Mouse (Mus musculus): Measurements from ENCODE around the gene Ptprt. TPM values are rescaled to one million over a fixed set of nuclear protein-coding genes. Genes with fewer than 3 reads are reported as not detected.

The Ptprt gene
- total RNA-seq, 2 experiments from 2014 or later = 0.07 TPM; not detected in 1

- no peak for ATAC-seq (ENCODE audit: poor library complexity, severe bottlenecking)
These were observed 242.8 kb downstream of the Ptprt start for GRCm38 (mm10) chr2:162418181-162418580.

GRCm38 (mm10) chr2:162413073-162413812 lies 247.7 kb downstream of the Ptprt start:
- no peak for ATAC-seq (ENCODE audit: poor library complexity, severe bottlenecking)

GRCm38 (mm10) chr2:162411014-162411413 lies 249.9 kb downstream of the Ptprt start:
- no peak for ATAC-seq (ENCODE audit: poor library complexity, severe bottlenecking)

- no peak for ATAC-seq (ENCODE audit: poor library complexity, severe bottlenecking)
These were observed 251.7 kb downstream of the Ptprt start for GRCm38 (mm10) chr2:162409245-162409644.

DNA sequence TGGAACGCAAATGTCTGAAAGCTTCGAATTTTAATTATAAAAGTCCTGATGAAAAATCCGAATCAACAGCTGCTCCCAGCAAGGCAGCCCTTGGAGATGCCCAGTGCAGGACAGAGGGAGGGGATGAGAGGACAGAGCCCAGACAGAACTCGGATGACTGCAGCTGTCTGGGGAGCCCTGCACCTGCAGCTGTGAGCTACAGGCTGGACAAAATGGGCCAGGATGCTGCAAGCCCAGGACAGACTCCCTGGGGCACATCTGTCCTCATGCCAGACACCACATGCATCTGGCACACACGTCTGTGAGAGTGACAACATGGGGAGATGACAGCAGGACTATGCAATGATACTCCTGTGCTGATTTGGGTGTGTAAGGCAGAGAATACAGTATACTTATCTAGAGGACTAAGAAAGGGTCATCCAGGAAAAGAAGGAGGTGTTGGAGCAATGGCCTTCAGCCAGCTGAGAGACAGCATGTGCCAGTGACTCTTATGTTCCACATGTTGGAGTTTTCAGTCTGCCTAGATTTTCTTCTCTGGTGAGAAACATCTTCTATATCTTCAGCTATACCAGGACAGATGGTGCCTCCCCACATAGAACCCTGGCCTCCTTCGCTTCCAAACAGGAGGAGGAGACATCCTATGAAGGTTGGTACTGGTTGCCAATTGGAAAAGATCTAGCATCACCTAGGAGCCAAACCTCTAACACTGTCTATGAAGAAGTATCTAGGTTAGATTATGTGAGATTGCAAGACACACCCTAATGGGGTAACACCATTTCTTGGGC lies 259.4 kb downstream of the Ptprt start:
- no peak for ATAC-seq (ENCODE audit: poor library complexity, severe bottlenecking)

DNA sequence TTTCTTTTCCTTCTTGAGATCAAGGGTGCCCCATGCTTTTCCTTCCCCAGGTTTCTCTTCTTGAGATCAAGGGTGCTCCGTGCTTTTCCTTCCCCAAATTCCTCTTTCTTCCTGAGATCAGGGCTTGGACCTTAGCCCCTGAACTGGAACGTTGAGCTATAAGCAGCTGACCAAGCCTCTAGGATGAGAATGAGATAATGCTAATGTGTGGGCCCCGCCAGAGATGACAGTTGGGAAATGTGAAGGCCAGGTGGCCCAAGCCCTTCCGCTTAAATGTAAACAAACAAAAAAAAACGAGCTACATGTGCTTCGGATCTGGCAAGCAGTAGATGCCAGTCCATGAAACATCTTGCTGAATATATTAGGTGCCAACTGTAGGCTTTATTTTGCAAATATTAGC lies 266.3 kb downstream of the Ptprt start:
- no peak for ATAC-seq (ENCODE audit: poor library complexity, severe bottlenecking)

GRCm38 (mm10) chr2:162391834-162392233 lies 269.1 kb downstream of the Ptprt start:
- ATAC-seq (ENCODE audit: poor library complexity, severe bottlenecking) = no peak

DNA sequence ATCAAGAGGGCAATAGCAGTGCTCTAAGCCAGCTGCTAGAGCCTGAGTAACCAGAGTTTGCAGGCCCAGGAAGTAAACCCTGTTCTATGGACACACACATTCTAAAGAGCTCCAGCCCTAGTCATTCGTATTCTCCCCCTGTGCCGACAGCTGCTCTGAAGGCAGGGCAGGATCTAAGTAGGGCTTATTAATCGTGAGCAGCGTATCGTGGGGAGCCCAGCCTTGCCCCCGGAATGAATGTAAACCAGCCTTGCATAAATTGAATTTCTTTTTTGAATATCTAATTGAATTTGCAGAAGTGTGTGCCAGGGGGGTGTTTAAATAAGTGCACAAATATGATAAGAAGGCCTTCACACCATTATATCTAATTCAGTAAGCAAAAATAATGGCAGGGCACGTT lies 283.6 kb downstream of the Ptprt start:
- no peak for ATAC-seq (ENCODE audit: poor library complexity, severe bottlenecking)

DNA sequence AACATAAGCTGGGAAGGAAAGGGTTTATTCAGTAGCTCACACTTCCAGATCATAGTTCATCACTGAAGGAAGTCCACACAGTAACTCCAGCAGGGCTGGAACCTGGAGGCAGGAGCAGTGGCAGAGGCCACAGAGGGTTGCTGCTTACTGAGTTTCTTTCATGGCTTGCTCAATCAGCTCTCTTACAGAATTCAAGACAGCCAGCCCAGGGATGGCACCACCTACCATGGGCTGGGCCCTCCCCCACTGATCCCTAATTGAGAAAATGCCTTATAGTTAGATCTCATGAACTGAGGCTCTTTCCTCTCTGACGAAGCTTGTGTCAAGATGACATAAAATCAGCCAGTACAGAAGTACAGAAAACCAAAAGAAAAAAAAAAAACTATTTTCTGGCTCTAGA lies 311.9 kb downstream of the Ptprt start:
- no peak for ATAC-seq (ENCODE audit: poor library complexity, severe bottlenecking)

DNA sequence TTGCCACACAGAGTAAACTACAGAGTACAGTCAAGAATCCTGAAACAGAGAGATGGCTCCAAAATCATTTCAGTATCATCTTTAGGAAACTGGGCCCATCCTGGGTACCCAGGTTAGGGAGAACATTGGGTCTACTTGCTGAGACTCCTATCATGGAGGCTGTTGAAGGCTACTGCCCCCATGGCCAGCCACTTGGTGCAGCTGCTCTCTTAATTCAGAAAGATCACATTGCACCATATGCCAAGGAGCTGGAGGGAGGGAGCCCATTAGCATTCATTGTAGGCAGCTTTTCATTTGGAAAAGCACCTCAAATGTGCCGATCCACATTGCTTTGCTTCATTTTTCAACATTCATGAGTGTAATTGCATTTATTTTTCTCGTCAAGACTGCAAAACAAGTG lies 319.1 kb downstream of the Ptprt start:
- ATAC-seq (ENCODE audit: poor library complexity, severe bottlenecking) = no peak

DNA sequence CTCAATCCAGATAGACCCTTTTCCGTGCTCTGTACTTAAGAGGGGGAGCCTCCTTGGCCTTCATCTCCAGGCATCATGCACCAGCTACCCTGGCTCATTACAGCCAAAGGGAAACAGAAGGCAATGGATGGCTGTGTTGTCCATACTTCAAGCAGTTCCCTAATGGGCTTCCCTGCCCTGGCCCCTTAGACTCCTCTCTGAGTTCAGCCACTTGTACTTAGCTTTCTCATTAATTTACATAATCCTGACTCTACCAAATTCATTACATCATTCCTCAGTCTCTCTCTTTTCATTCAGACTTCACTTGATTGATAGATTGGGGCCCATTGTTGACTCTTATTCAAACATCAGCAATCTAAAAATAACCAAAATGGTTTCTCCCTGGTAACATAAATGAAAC lies 320.7 kb downstream of the Ptprt start:
- no peak for ATAC-seq (ENCODE audit: poor library complexity, severe bottlenecking)

GRCm38 (mm10) chr2:162332066-162332683 lies 328.8 kb downstream of the Ptprt start:
- ATAC-seq (ENCODE audit: poor library complexity, severe bottlenecking) = no peak

- ATAC-seq (ENCODE audit: poor library complexity, severe bottlenecking) = no peak
These were observed 331.5 kb downstream of the Ptprt start for GRCm38 (mm10) chr2:162329430-162329829.

DNA sequence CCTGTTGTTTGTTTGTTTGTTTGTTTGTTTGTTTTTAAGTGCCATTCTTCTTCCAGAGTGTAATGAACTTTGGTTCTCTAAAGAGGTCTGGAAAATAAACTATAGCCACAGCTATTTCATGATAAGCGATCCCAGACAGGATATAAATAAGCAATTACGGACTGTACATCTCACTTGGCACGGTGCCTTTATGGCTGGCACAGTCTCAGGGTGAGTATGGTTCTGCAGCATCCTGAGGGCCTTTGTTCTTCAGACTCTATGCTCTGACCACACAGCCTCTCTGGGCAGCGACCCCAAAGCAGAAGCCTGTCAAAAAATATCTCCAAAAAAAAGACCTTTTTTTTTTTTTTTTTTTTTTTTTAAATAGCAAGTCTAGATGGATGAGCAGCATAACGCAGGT lies 338.5 kb downstream of the Ptprt start:
- no peak for ATAC-seq (ENCODE audit: poor library complexity, severe bottlenecking)

DNA sequence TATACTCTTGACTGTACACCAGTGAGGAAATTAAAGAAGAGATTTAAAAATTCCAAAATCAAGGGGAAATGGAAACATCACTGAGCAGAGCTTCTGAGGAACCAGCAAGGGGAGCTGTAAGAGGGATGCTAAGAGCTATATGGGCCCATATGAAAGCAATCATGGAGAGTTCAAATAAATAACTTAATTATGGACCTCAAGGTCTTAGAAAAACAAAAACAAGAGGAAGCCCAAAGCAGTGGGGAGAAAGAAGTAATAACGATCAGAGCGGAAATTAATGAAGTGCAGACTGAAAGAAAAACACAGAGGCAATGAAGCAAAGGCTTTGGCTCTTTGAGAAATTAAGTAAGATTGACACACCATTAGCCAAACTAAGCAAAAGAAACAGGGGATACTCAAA lies 353.0 kb downstream of the Ptprt start:
- ATAC-seq (ENCODE audit: poor library complexity, severe bottlenecking) = no peak

DNA sequence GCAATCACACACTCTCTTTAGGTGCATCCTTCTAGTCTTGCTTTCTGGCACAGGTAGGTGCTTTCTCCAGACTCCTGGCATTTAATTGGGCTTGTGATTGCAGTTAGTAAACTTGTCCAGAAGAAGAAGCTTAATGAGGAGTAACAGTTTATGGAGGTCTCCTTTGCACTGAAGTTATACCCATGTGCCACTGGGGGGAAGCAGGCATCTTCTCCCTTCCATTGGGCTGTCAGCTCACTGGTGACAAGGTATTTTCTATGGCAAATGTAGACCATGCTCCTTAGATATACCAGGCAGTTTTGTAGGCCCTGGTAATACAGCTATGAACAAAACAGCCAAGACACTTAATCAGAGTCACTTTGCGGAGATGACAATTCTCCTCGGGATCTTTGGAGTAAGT lies 366.9 kb downstream of the Ptprt start:
- no peak for ATAC-seq (ENCODE audit: poor library complexity, severe bottlenecking)

GRCm38 (mm10) chr2:162282606-162283005 lies 378.3 kb downstream of the Ptprt start:
- no peak for ATAC-seq (ENCODE audit: poor library complexity, severe bottlenecking)

DNA sequence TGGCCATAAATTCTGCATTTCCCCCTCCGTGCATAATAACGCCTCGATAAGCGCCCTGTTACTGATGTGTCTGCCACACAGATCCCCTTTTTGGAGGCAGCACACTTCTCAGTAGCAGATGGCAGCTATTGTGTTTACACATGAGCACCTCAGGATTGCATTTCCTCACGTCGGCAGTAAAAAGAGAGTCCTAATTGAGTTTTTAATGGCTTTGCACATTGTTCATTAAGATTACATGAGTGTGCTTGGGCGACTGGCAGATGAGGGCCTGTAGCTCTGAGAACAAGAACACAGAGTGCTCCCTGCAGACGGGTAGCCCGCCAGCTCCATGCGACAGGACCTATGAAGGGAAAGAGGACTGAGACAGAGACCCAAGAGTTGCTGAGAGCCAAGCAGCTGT lies 378.8 kb downstream of the Ptprt start:
- no peak for ATAC-seq (ENCODE audit: poor library complexity, severe bottlenecking)

DNA sequence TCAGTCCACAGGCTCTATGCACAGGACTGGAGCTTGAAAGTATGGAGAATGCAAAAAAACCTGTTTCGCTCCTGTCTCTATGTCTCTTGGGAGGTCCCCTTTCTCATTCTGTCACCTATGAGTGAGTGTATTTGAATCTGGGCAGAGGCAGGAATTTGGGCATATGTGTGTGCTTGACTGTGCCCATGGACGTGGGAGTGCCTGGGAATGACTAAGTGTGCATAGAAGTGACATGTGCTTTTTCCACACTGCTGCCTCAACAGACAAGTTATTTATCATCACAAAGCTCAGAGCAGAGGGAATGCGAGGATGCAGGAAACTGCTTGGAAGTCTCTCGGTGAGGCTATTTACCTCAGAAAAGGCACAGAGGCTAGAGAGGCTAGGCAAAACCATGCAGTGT lies 387.1 kb downstream of the Ptprt start:
- no peak for ATAC-seq (ENCODE audit: poor library complexity, severe bottlenecking)

DNA sequence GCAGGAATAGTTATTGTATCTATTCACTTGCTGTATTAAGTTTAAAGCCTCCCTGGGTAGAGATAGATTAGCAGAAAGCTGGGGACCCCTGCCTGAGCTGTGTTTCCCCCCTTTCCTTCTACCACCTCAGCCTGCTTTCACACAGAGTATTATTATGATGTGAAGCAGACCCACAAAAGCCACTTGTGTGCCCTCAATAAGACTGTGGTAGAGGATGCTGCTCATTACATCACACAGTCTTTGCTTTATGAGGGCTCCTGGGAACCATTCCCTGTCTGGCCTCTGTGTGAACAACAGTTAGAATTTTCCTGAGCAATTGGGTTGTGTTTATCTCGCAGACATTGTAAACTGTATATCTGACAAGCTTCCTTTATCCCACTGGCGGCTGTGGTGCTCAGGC lies 409.7 kb downstream of the Ptprt start:
- ATAC-seq (ENCODE audit: poor library complexity, severe bottlenecking) = no peak

DNA sequence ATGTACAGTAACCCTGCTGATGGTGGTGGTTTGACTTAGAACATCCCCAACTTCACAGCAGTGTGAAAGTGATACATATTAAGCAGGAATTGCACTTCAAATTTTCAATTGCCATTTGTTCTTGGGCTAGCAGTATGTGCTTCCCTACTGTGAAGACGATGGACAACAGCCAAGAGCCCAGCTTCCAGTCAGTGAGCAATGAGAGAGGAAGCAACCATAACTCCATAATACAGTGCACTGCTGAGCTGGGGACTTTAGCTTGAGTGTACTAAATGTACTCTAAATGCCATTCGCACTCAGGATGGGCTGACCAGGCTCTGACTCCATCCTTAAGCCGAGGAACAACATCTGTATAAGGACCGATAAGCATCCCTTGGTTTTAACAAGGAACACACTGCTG lies 412.7 kb downstream of the Ptprt start:
- no peak for ATAC-seq (ENCODE audit: poor library complexity, severe bottlenecking)

GRCm38 (mm10) chr2:162222476-162222875 lies 438.5 kb downstream of the Ptprt start:
- no peak for ATAC-seq (ENCODE audit: poor library complexity, severe bottlenecking)
